Mouse (Mus musculus) olfactory bulb, adult 2 months (tissue): ENCODE data around the gene Snd1.

Source experiments
- CTCF ChIP-seq: fragments of 200-500 bp; IDR thresholded peaks from 2 replicates; pipeline ENCODE4 v1.5.1; 2012; ENCODE audit warnings: low read depth, mild to moderate bottlenecking, low read length, moderate library complexity; ENCODE audit not compliant: insufficient read depth
- POLR2A ChIP-seq: fragments of 200-500 bp; IDR thresholded peaks from 2 replicates; pipeline ENCODE4 v1.6.1; 2012; ENCODE audit warnings: mild to moderate bottlenecking, low read depth, low read length, moderate library complexity; ENCODE audit not compliant: insufficient read depth

DNA sequence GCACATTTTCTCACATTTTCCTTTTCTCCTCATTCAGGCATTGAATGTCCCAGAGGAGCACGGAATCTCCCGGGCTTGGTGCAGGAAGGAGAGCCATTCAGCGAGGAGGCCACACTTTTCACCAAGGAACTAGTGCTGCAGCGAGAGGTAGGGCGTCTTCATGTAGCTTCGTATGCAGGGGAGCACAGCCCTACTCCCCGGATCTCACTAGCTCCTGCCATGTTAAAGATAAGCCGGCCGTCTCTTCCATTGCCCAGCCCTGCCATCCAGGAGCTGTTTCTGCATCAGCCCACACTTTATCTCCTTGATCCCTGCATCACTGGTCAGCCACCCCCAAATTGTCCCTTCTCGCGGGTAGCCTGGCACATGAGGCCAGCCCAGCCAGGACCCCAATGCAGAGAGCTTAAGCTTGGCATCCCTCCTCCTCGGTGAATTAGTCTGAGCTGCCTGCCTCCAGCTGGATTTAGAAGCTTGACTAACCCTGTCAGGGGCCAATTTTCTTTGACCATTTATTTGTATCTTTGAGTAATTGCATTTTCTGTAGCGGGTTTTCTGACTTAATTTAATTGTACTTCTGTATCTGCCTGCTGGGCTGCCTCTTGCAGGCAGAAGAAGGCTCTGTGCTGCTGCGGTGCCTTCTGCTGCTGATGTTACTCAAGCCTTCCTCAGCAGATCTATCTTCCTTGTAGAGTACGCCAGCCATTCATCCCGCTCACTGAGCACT, 321.0 kb downstream of the Snd1 start:
- TF ChIP-seq CTCF (no peak), POLR2A (no peak)
